Mouse (Mus musculus) neutrophil, adult 5-6 weeks (primary cell): ENCODE measurements around the gene Gm13306. TPM values are rescaled to one million over a fixed set of nuclear protein-coding genes. Genes with fewer than 3 reads are reported as not detected.
"Not testable (repeated sequence)": the region's sequence is repeated elsewhere in the genome, so short reads cannot be mapped to it uniquely, and the experiment has no call there.

Source experiments
- ATAC-seq: fragments of 151-379, 151-347 bp; 2 replicates; pipeline ENCODE4 v1.8.0; 2017; ENCODE audit warnings: mild to moderate bottlenecking, moderate TSS enrichment; ENCODE audit not compliant: insufficient number of reproducible peaks, poor library complexity, low FRiP score, severe bottlenecking; ENCODE audit errors: extremely low read depth
- total RNA-seq: library from RNA; stranded (forward); fragments of 200-1000 nt; gene quantifications from 2 replicates; pipeline ENCODE4 v1.2.3, GENCODE M21; 2017

The Gm13306 gene
- not detected in 2 replicates for total RNA-seq

DNA sequence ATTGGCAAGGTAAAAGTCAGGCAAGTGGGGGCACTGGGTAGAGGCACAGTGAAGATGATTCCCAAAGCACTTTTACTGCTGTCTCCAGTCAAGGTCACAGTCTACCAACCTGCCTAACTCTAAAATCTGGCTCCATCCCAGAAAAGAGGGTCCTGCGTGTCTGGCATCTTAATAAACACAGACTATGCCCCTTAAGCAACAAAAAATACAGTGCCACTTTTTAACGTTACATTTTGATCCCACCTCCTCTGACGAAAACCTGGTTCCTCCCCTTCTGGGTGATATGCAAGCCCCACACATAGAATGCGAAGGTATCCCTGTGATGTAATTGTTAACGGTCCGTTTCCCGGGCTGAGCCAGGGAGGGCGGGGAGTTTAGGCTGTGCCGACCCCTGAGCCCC is at the start of gene Gm13306:
Gene Gm13306 (plus strand): TSS at position 301 of the 400 bp plus-strand sequence.
- ATAC-seq = not testable (repeated sequence)

- not testable (repeated sequence) for ATAC-seq
Observed at GRCm38 (mm10) chr4:42114517-42114916, 38.7 kb upstream of the Gm13306 start, which contains the start of gene Gm13304. Gene Gm13304 (plus strand): TSS chr4:42114817.

DNA sequence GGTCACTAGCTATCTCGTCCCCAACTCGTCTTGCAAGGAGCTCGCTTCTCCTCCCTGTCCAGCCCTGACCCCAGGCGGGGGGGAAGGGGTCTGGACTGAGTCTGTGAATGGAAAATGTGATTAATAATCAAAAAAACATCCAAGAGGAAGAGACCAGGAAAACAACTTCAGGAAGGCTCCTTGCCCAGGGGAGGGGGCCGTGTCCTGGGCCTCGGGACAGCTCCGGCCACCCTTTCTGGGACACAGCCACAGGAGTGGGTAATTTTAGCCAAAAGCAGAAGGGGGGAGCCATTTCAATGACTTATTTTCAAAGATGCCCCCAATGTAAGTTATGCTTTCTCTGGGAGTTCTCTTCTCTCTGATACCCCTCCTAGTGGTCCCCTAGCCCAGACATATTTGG is 15.3 kb downstream of the Gm13306 start, which contains the start of gene Gm13305:
Gene Gm13305 (minus strand): TSS at position 101 of the 400 bp plus-strand sequence.
- ATAC-seq = not testable (repeated sequence)

GRCm38 (mm10) chr4:42178243-42178642 is 25.0 kb downstream of the Gm13306 start:
- ATAC-seq = not testable (repeated sequence)

GRCm38 (mm10) chr4:42183234-42184197 is 30.3 kb downstream of the Gm13306 start:
- not testable (repeated sequence) for ATAC-seq

GRCm38 (mm10) chr4:42184324-42184979 is 31.2 kb downstream of the Gm13306 start:
- not testable (repeated sequence) for ATAC-seq

- ATAC-seq = not testable (repeated sequence)
Observed at GRCm38 (mm10) chr4:42184980-42185372, 31.7 kb downstream of the Gm13306 start.

Other genes with a start within 250 kb of the Gm13306 start
- not detected in 2 replicates for gene Gm21541, start 249.8 kb upstream of the Gm13306 start, total RNA-seq
- 0.93 TPM in 1 of 2 replicates, not detected in the other for gene Gm20878, start 211.9 kb upstream of the Gm13306 start, total RNA-seq
- not detected in 2 replicates for gene Fam205a4, start 187.4 kb upstream of the Gm13306 start, total RNA-seq
- gene Gm21093, start 118.7 kb upstream of the Gm13306 start, total RNA-seq = not detected in 2 replicates
- gene Gm3893, start 62.2 kb upstream of the Gm13306 start, total RNA-seq = not detected in 2 replicates
- not detected in 2 replicates for gene Gm13304, start 38.6 kb upstream of the Gm13306 start, total RNA-seq
- not detected in 2 replicates for gene Gm13305, start 15.2 kb downstream of the Gm13306 start, total RNA-seq
- gene Gm10600, start 87.2 kb downstream of the Gm13306 start, total RNA-seq = not detected in 2 replicates
- not detected in 2 replicates for gene Ccl21b, start 102.3 kb downstream of the Gm13306 start, total RNA-seq
- not detected in 2 replicates for gene Gm21953, start 140.8 kb downstream of the Gm13306 start, total RNA-seq
- not detected in 2 replicates for gene Fam205a3, start 164.9 kb downstream of the Gm13306 start, total RNA-seq